Mouse (Mus musculus) forebrain, postnatal 0 days (tissue): ENCODE results near the gene Arvcf. TPM values are rescaled to one million over a fixed set of nuclear protein-coding genes. Genes with fewer than 3 reads are reported as not detected.
A peak's percentile ranks its signal among the peaks of the same experiment; 100 is the strongest.

Experiments
- ATAC-seq: fragments of 200-750 bp; cut with Nextera tagmentation; 2 replicates; pipeline ENCODE4 v1.8.0; 2017; ENCODE audit warnings: mild to moderate bottlenecking, moderate library complexity
- DNase-seq: peaks from one replicate; pipeline ENCODE4 v3.0.0-alpha.2; 2015
- H3K27ac ChIP-seq: fragments of 300-500 bp; sonication (generic); 2 replicates; pipeline ENCODE4 v1.5.1; 2014; ENCODE audit warnings: low read depth, mild to moderate bottlenecking, antibody characterized with exemption, low read length, moderate library complexity, mixed read lengths
- H3K27me3 ChIP-seq: fragments of 300-500 bp; sonication (generic); 2 replicates; pipeline ENCODE4 v1.6.1; 2014; ENCODE audit warnings: mild to moderate bottlenecking, low read length, mixed read lengths; ENCODE audit not compliant: insufficient read depth
- H3K36me3 ChIP-seq: fragments of 300-500 bp; sonication (generic); 2 replicates; pipeline ENCODE4 v1.6.1; 2014; ENCODE audit warnings: mild to moderate bottlenecking, moderate library complexity; ENCODE audit not compliant: insufficient read depth
- H3K4me1 ChIP-seq: fragments of 300-500 bp; sonication (generic); 2 replicates; pipeline ENCODE4 v1.6.1; 2014; ENCODE audit warnings: antibody characterized with exemption; ENCODE audit not compliant: insufficient read depth
- H3K4me2 ChIP-seq: fragments of 300-500 bp; sonication (generic); 2 replicates; pipeline ENCODE4 v1.6.1; 2014; ENCODE audit warnings: low read depth, mild to moderate bottlenecking, moderate library complexity
- H3K4me3 ChIP-seq: fragments of 300-500 bp; sonication (generic); 2 replicates; pipeline ENCODE4 v1.5.1; 2014; ENCODE audit warnings: low read depth, low read length, mixed read lengths
- H3K9ac ChIP-seq: fragments of 300-500 bp; sonication (generic); 2 replicates; pipeline ENCODE4 v1.6.1; 2014; ENCODE audit warnings: mild to moderate bottlenecking
- H3K9me3 ChIP-seq: fragments of 300-500 bp; sonication (generic); 2 replicates; pipeline ENCODE4 v1.6.1; 2016; ENCODE audit warnings: low read length
- CTCF ChIP-seq: sonication (generic); IDR thresholded peaks from 2 replicates; pipeline ENCODE4 v1.5.1; 2016; ENCODE audit warnings: antibody characterized with exemption, control low read depth, low read depth
- WGBS: fragments of 180-500 bp; shearing (Covaris S2); extraction: QIAGEN DNeasy Blood & Tissue Kit; methylation state at CpG from one replicate; pipeline ENCODE4 v1.1.7; 2014; 5-methylcytosine and 5-hydroxymethylcytosine counted together
- polyA plus RNA-seq: library from polyadenylated mRNA; unstranded; fragments of >200 nt; fragmentation: Nextera tagmentation; extraction: Ambion mirVana; gene quantifications from 2 replicates; pipeline ENCODE4 v1.2.1, GENCODE M21; 2015
- total RNA-seq: library from RNA; depleted of rRNA; stranded (reverse); fragments of >200 nt; gene quantifications from 2 replicates; pipeline ENCODE4 v1.2.3, GENCODE M21; 2014

Gene Arvcf
- total and polyA plus RNA-seq, 2 experiments from 2014 or later: 42.8 to 120 TPM

- H3K4me3 ChIP-seq: no peak overlapping the region
- H3K27ac ChIP-seq: no peak overlapping the region
- TF ChIP-seq CTCF: no peak
- WGBS: 95% methylated on average over 27 of the region's 27 CpGs
- H3K36me3 ChIP-seq: peaks cover 43% of the 10 kb centered on the region
- DNase-seq (no peak), ATAC-seq (no peak)
- H3K4me1 ChIP-seq: peaks cover 22% of the 10 kb centered on the region; the same call in 1 of the 2 replicates
- H3K4me2 ChIP-seq: no peak overlapping the region
- no peak overlapping the region for H3K9ac ChIP-seq
- no peaks in the 10 kb centered on the region for H3K9me3 ChIP-seq
- H3K27me3 ChIP-seq: no peaks in the 10 kb centered on the region
Observed at GRCm38 (mm10) chr16:18396791-18397621, 49.0 kb downstream of the Arvcf start.

- H3K4me2 ChIP-seq: no peak overlapping the region
Observed at GRCm38 (mm10) chr16:18400028-18400427, 52.0 kb downstream of the Arvcf start.

GRCm38 (mm10) chr16:18400472-18401216 lies 52.7 kb downstream of the Arvcf start:
- no peak for TF ChIP-seq CTCF
- Histone ChIP-seq H3K9me3 (no peaks in the 10 kb centered on the region), H3K4me1 (0 out of 2 replicates have a peak, but pooled peaks cover 4% of the 10 kb centered on the region), H3K36me3 (peaks cover 78% of the 10 kb centered on the region), H3K27me3 (no peaks in the 10 kb centered on the region), H3K4me3 (no peak overlapping the region), H3K9ac (no peak overlapping the region; the same call in 1 of the 2 replicates), H3K4me2 (no peak overlapping the region), H3K27ac (peak overlapping the region; percentile 59)
- ATAC-seq (peak; percentile 82), DNase-seq (peak; percentile 76)
- WGBS: 26% methylated on average over 7 of the region's 7 CpGs

More at GRCm38 (mm10) chr16:18400028-18400427, 52.0 kb downstream of the Arvcf start:
- DNase-seq: no peak
- no peak for ATAC-seq
- H3K4me1 ChIP-seq: peaks cover 5% of the 10 kb centered on the region; the same call in 1 of the 2 replicates
- TF ChIP-seq CTCF: no peak
- WGBS: 45% methylated on average over 9 of the region's 9 CpGs
- no peak overlapping the region for H3K4me3 ChIP-seq
- no peak overlapping the region; the same call in 1 of the 2 replicates for H3K9ac ChIP-seq
- H3K36me3 ChIP-seq: peaks cover 72% of the 10 kb centered on the region
- H3K27me3 ChIP-seq: no peaks in the 10 kb centered on the region
- H3K27ac ChIP-seq: peak overlapping the region; percentile 59; the same call in 1 of the 2 replicates
- H3K9me3 ChIP-seq: no peaks in the 10 kb centered on the region

- no peak overlapping the region for H3K27ac ChIP-seq
- H3K9me3 ChIP-seq: no peaks in the 10 kb centered on the region
- 91% methylated on average over 12 of the region's 12 CpGs for WGBS
- H3K27me3 ChIP-seq: no peaks in the 10 kb centered on the region
- no peak for DNase-seq
- H3K4me2 ChIP-seq: no peak overlapping the region
- H3K36me3 ChIP-seq: peaks cover 73% of the 10 kb centered on the region
- no peak overlapping the region for H3K4me3 ChIP-seq
- ATAC-seq: no peak
- TF ChIP-seq CTCF: no peak
- H3K9ac ChIP-seq: no peak overlapping the region
- 0 out of 2 replicates have a peak, but pooled peaks cover 4% of the 10 kb centered on the region for H3K4me1 ChIP-seq
Observed at GRCm38 (mm10) chr16:18403285-18403684, 55.3 kb downstream of the Arvcf start.

GRCm38 (mm10) chr16:18405091-18405854 lies 57.3 kb downstream of the Arvcf start:
- H3K36me3 ChIP-seq: peaks cover 70% of the 10 kb centered on the region
- DNase-seq (no peak), ATAC-seq (no peak)
- peak overlapping the region; percentile 45; the same call in 1 of the 2 replicates for H3K27ac ChIP-seq
- H3K27me3 ChIP-seq: no peaks in the 10 kb centered on the region
- no peaks in the 10 kb centered on the region for H3K9me3 ChIP-seq
- peak overlapping the region; percentile 14; the same call in 1 of the 2 replicates for H3K9ac ChIP-seq
- WGBS: 82% methylated on average over 13 of the region's 13 CpGs
- TF ChIP-seq CTCF: no peak
- 0 out of 2 replicates have a peak, but pooled peaks cover 4% of the 10 kb centered on the region for H3K4me1 ChIP-seq
- H3K4me2 ChIP-seq: no peak overlapping the region
- H3K4me3 ChIP-seq: no peak overlapping the region

GRCm38 (mm10) chr16:18405876-18406275 lies 57.9 kb downstream of the Arvcf start:
- peaks cover 76% of the 10 kb centered on the region for H3K36me3 ChIP-seq
- no peaks in the 10 kb centered on the region for H3K4me1 ChIP-seq
- no peak overlapping the region for H3K4me2 ChIP-seq
- TF ChIP-seq CTCF: no peak
- no peaks in the 10 kb centered on the region for H3K27me3 ChIP-seq
- peak overlapping the region; percentile 45; the same call in 1 of the 2 replicates for H3K27ac ChIP-seq
- no peak for DNase-seq
- no peak overlapping the region for H3K4me3 ChIP-seq
- no peak for ATAC-seq
- 46% methylated on average over 2 of the region's 2 CpGs for WGBS
- peak overlapping the region; percentile 14; the same call in 1 of the 2 replicates for H3K9ac ChIP-seq
- H3K9me3 ChIP-seq: no peaks in the 10 kb centered on the region
